Mouse (Mus musculus) heart, embryonic 12.5 days (tissue): ENCODE data around the gene Plk1. TPM values are rescaled to one million over a fixed set of nuclear protein-coding genes. Genes with fewer than 3 reads are reported as not detected.

Experiments used
- ATAC-seq: fragments of 200-750 bp; cut with Nextera tagmentation; 2 replicates; pipeline ENCODE4 v1.8.0; 2017; ENCODE audit warnings: moderate TSS enrichment, moderate library complexity; ENCODE audit not compliant: insufficient number of reproducible peaks, low FRiP score
- H3K27ac ChIP-seq: fragments of 300-500 bp; sonication (generic); 2 replicates; pipeline ENCODE4 v1.5.1; 2016; ENCODE audit warnings: mild to moderate bottlenecking, moderate library complexity; ENCODE audit not compliant: poor library complexity, severe bottlenecking
- H3K27me3 ChIP-seq: fragments of 300-500 bp; sonication (generic); replicated peaks from 2 replicates; pipeline ENCODE4 v1.6.1; 2016; ENCODE audit warnings: mild to moderate bottlenecking, moderate library complexity
- H3K36me3 ChIP-seq: fragments of 300-500 bp; sonication (generic); 2 replicates; pipeline ENCODE4 v1.6.1; 2016; ENCODE audit warnings: mild to moderate bottlenecking, moderate library complexity
- H3K4me1 ChIP-seq: fragments of 300-500 bp; sonication (generic); replicated peaks from 2 replicates; pipeline ENCODE4 v1.6.1; 2016; ENCODE audit warnings: mild to moderate bottlenecking
- H3K4me2 ChIP-seq: fragments of 300-500 bp; sonication (generic); 2 replicates; pipeline ENCODE4 v1.6.1; 2016; ENCODE audit warnings: mild to moderate bottlenecking, moderate library complexity
- H3K4me3 ChIP-seq: fragments of 300-500 bp; sonication (generic); 2 replicates; pipeline ENCODE4 v1.5.1; 2016; ENCODE audit warnings: mild to moderate bottlenecking
- H3K9ac ChIP-seq: fragments of 300-500 bp; sonication (generic); 2 replicates; pipeline ENCODE4 v1.6.1; 2016; ENCODE audit warnings: mild to moderate bottlenecking, moderate library complexity
- H3K9me3 ChIP-seq: fragments of 300-500 bp; sonication (generic); replicated peaks from 2 replicates; pipeline ENCODE4 v1.6.1; 2016; ENCODE audit warnings: mild to moderate bottlenecking, moderate library complexity
- WGBS: fragments of 180-500 bp; shearing (Covaris S2); methylation state at CpG from one replicate; pipeline ENCODE4 v1.1.7; 2016; 5-methylcytosine and 5-hydroxymethylcytosine counted together
- polyA plus RNA-seq: library from polyadenylated mRNA; unstranded; fragments of >200 nt; fragmentation: Nextera tagmentation; extraction: Ambion mirVana; gene quantifications from 2 replicates; pipeline ENCODE4 v1.2.1, GENCODE M21; 2016

Plk1 gene
- polyA plus RNA-seq, 1 experiment from 2014 or later, result 103 TPM

GRCm38 (mm10) chr7:122152473-122152872 is 6.8 kb upstream of the Plk1 start:
- ATAC-seq, result no peak
- WGBS, result 80% methylated on average over 4 of the region's 4 CpGs
- H3K9me3 ChIP-seq, result no peaks in the 10 kb centered on the region

GRCm38 (mm10) chr7:122158488-122158887 is 751 bp upstream of the Plk1 start:
- 5% methylated on average over 13 of the region's 13 CpGs for WGBS
- ATAC-seq, result no peak

More at GRCm38 (mm10) chr7:122152473-122152872, 6.8 kb upstream of the Plk1 start:
- Histone ChIP-seq H3K4me3 (no peak overlapping the region), H3K27ac (no peak overlapping the region), H3K4me2 (no peak overlapping the region), H3K36me3 (peaks cover 27% of the 10 kb centered on the region), H3K27me3 (no peaks in the 10 kb centered on the region), H3K9ac (no peak overlapping the region), H3K4me1 (peaks cover 3% of the 10 kb centered on the region)

DNA sequence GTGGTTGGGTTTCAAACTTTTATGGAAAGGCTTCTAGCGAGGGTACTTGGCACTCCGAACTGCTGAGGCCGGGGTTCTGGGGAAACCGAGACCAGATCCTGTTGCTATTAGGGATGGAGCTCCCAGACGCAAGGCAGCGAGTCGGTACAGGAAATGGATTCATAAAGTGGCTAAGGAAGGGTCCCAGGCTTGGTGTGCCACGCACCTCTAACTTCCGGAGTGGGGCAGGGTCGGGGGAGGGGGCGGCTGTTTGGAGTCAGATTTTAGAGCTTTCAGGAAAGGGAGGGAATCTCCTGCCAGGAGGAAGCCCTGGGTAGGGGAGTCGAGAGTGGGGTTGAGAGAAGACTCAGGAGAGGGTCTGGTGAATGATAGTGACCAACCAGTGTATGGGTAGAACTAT is 798 bp downstream of the Plk1 start:
- under 1% methylated on average over 12 of the region's 12 CpGs for WGBS
- H3K4me1 ChIP-seq, result peaks cover 35% of the 10 kb centered on the region
- H3K27me3 ChIP-seq, result no peaks in the 10 kb centered on the region
- ATAC-seq, result no peak
- peak overlapping the region; percentile 80 for H3K4me3 ChIP-seq
- H3K9me3 ChIP-seq, result no peaks in the 10 kb centered on the region
- peak overlapping the region; percentile 61; the same call in 1 of the 2 replicates for H3K27ac ChIP-seq
- H3K36me3 ChIP-seq, result peaks cover 40% of the 10 kb centered on the region
- peak overlapping the region; percentile 77 for H3K9ac ChIP-seq
- H3K4me2 ChIP-seq, result peak overlapping the region; percentile 93

More at GRCm38 (mm10) chr7:122158488-122158887, 751 bp upstream of the Plk1 start:
- peak overlapping the region; percentile 93 for H3K4me2 ChIP-seq
- H3K4me1 ChIP-seq, result peaks cover 35% of the 10 kb centered on the region
- H3K27ac ChIP-seq, result peak overlapping the region; percentile 65
- H3K9me3 ChIP-seq, result no peaks in the 10 kb centered on the region
- H3K27me3 ChIP-seq, result no peaks in the 10 kb centered on the region
- peaks cover 24% of the 10 kb centered on the region for H3K36me3 ChIP-seq
- peak overlapping the region; percentile 81 for H3K9ac ChIP-seq
- peak overlapping the region; percentile 80 for H3K4me3 ChIP-seq

DNA sequence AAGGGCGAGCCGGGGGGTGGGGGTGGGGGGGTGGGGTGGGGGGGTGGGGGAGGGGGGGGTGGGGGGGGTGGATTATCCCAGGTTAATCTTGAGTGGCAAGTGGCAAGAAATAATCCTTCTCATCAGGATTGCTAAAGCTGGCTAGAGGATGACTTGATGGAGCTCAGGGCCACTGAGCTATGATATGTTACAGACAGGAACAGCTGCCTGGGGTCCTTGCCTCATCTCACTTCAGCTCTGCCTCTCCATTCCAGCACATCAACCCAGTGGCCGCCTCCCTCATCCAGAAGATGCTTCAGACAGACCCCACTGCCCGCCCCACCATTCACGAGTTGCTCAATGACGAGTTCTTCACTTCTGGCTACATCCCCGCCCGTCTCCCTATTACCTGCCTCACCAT is 4.5 kb downstream of the Plk1 start:
- Histone ChIP-seq H3K4me2 (no peak overlapping the region), H3K36me3 (peaks cover 74% of the 10 kb centered on the region), H3K4me1 (peaks cover 24% of the 10 kb centered on the region), H3K27me3 (no peaks in the 10 kb centered on the region), H3K4me3 (no peak overlapping the region), H3K9me3 (no peaks in the 10 kb centered on the region), H3K9ac (no peak overlapping the region), H3K27ac (no peak overlapping the region)
- WGBS, result 91% methylated on average over 7 of the region's 8 CpGs
- ATAC-seq, result no peak

DNA sequence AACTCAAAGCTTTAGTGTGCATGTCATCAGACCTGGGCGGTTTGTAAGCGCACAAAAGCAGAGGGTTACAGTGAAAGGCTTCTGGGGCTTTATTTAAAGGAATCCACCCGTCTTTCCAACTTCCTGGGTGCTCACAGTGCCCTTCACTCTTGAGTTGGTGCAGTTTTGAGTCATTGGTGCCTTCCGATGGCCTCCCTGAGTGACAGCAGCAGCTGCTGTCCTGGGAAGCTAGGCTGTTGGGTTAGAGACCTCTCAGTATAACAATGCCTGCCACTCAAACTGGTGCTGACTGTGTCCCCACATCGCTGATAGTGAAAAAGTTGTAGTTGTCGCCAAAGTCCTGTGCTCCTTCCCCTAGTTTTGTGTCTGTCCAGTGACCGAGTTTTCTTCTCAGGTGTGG is 8.0 kb downstream of the Plk1 start:
- WGBS, result 93% methylated on average over 7 of the region's 7 CpGs
- ATAC-seq, result no peak
- no peak overlapping the region for H3K9ac ChIP-seq
- H3K27me3 ChIP-seq, result no peaks in the 10 kb centered on the region
- H3K4me2 ChIP-seq, result no peak overlapping the region
- no peaks in the 10 kb centered on the region for H3K9me3 ChIP-seq
- no peaks in the 10 kb centered on the region for H3K4me1 ChIP-seq
- no peak overlapping the region for H3K27ac ChIP-seq
- no peak overlapping the region for H3K4me3 ChIP-seq
- peaks cover 84% of the 10 kb centered on the region for H3K36me3 ChIP-seq

DNA sequence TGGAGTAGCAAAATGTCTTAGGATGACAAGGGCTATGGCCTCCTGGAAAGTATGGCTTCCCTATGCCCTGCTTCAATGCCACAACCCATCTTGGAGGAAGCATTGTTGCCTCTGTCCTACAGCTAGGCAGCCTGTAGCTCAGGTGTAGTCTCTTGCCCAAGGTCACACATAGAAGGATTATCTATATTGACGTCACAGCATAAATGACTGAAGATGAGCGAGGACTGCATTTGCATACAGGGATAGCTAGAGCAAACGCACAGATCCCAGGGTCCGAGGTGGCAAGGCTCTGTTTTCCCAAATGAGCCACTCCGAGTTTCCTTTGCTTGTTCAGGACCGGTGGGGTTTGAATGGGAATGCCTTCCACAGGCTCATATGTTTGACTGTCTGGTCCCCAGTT is 11.5 kb downstream of the Plk1 start:
- Histone ChIP-seq H3K4me1 (no peaks in the 10 kb centered on the region), H3K27ac (no peak overlapping the region), H3K36me3 (peaks cover 49% of the 10 kb centered on the region), H3K4me2 (no peak overlapping the region), H3K27me3 (no peaks in the 10 kb centered on the region), H3K9me3 (no peaks in the 10 kb centered on the region), H3K9ac (no peak overlapping the region), H3K4me3 (no peak overlapping the region)
- no peak for ATAC-seq
- 83% methylated on average over 6 of the region's 6 CpGs for WGBS

GRCm38 (mm10) chr7:122171613-122172012 is 12.4 kb downstream of the Plk1 start:
- H3K9ac ChIP-seq, result no peak overlapping the region
- no peaks in the 10 kb centered on the region for H3K27me3 ChIP-seq
- WGBS, result 77% methylated on average over 10 of the region's 10 CpGs
- no peaks in the 10 kb centered on the region for H3K9me3 ChIP-seq
- H3K4me3 ChIP-seq, result no peak overlapping the region
- ATAC-seq, result no peak
- peaks cover 40% of the 10 kb centered on the region for H3K36me3 ChIP-seq
- H3K4me1 ChIP-seq, result no peaks in the 10 kb centered on the region
- no peak overlapping the region for H3K27ac ChIP-seq
- no peak overlapping the region for H3K4me2 ChIP-seq

DNA sequence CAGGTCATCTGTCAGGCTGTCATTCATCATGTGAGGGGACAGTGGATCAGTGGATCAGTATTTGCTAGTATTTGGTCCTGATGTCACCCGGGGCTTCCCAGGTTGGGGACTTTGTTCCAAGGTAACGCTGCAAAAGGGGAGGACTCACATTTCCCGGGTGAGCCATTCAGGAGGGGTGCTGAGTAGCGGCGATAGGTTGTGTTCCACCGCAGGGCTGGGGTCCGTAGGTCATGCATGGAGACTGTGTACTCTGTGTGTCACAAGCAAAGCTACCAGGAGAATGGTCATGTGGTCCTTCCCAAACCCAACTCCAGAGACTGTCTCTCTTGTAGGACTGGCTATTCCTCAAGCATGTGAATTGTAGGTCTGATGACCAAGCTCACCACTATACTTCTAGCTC is 21.5 kb downstream of the Plk1 start:
- Histone ChIP-seq H3K9ac (no peak overlapping the region), H3K27ac (no peak overlapping the region), H3K4me3 (no peak overlapping the region), H3K36me3 (no peaks in the 10 kb centered on the region), H3K4me1 (0 out of 2 replicates have a peak, but pooled peaks cover 2% of the 10 kb centered on the region), H3K4me2 (no peak overlapping the region), H3K27me3 (peaks cover 10% of the 10 kb centered on the region), H3K9me3 (no peaks in the 10 kb centered on the region)
- ATAC-seq, result no peak
- 80% methylated on average over 7 of the region's 7 CpGs for WGBS

GRCm38 (mm10) chr7:122184569-122184968 is 25.3 kb downstream of the Plk1 start:
- Histone ChIP-seq H3K9me3 (no peaks in the 10 kb centered on the region), H3K4me3 (no peak overlapping the region), H3K4me2 (no peak overlapping the region), H3K27me3 (peaks cover 10% of the 10 kb centered on the region), H3K36me3 (no peaks in the 10 kb centered on the region), H3K9ac (no peak overlapping the region), H3K27ac (no peak overlapping the region), H3K4me1 (0 out of 2 replicates have a peak, but pooled peaks cover 4% of the 10 kb centered on the region)
- whole genome bisulfite sequencing, result 68% methylated on average over 5 of the region's 5 CpGs
- no peak for ATAC-seq

GRCm38 (mm10) chr7:122186043-122186442 is 26.8 kb downstream of the Plk1 start, which contains the start of gene Ern2:
Ern2 (minus strand) TSS chr7:122186207.
- no peak within 1 kb of the TSS for H3K9ac ChIP-seq
- no peaks in the 10 kb centered on the region for H3K36me3 ChIP-seq
- no peak for ATAC-seq
- no peaks in the 10 kb centered on the region for H3K9me3 ChIP-seq
- H3K27ac ChIP-seq, result no peak within 1 kb of the TSS
- 0 out of 2 replicates have a peak, but pooled peaks cover 4% of the 10 kb centered on the region for H3K4me1 ChIP-seq
- peaks cover 10% of the 10 kb centered on the region for H3K27me3 ChIP-seq
- H3K4me3 ChIP-seq, result no peak within 1 kb of the TSS
- H3K4me2 ChIP-seq, result peak within 1 kb of the TSS; percentile 40
- WGBS, result 25% methylated on average over 15 of the region's 17 CpGs

DNA sequence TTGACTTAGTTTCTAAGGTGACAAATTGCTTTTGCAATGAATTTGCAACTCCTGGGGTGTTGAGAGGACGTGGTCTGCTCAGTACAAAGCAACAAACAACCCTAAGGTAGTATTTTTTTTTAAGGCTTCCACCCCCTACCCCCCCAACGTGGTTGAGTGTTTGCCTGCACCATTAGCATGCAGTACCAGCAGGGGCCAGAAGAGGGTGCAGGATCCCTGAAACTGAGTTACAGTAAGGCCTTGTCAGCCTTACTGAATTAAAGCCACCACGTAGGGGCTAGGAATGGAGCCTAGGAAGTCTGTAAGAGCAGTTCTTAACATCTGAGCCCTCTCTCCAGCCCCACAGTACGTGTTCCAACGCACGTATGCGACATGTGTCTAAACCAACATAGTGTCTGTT is 30.2 kb downstream of the Plk1 start:
- Histone ChIP-seq H3K36me3 (no peaks in the 10 kb centered on the region), H3K27me3 (peaks cover 4% of the 10 kb centered on the region), H3K4me2 (no peak overlapping the region), H3K9ac (no peak overlapping the region), H3K9me3 (no peaks in the 10 kb centered on the region; the same call in 1 of the 2 replicates), H3K27ac (no peak overlapping the region), H3K4me3 (no peak overlapping the region), H3K4me1 (0 out of 2 replicates have a peak, but pooled peaks cover 4% of the 10 kb centered on the region)
- WGBS, result 30% methylated on average over 7 of the region's 7 CpGs
- ATAC-seq, result no peak

DNA sequence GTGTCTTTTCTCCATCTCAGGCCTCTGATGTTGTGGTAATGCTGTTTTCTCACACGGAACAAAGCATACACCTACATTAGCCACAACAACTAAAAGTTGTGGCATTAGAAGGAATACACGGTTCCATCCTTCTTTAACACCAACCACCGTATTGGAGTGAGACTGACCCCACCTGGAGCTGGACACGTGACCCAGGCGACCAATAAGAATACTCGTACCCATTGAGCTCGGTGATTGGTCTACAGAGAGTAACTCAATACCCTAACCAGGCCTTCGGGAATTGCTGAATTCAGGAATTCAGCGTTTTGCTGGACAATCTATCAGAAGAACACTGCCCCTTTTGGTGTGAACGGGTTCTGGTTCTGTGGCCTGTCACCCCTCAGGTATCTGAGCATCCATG is 31.9 kb downstream of the Plk1 start:
- no peaks in the 10 kb centered on the region; the same call in 1 of the 2 replicates for H3K27me3 ChIP-seq
- H3K27ac ChIP-seq, result no peak overlapping the region
- H3K4me2 ChIP-seq, result no peak overlapping the region
- no peak overlapping the region for H3K9ac ChIP-seq
- 57% methylated on average over 10 of the region's 10 CpGs for WGBS
- H3K9me3 ChIP-seq, result peaks cover 6% of the 10 kb centered on the region; the same call in 1 of the 2 replicates
- H3K4me1 ChIP-seq, result no peaks in the 10 kb centered on the region
- no peaks in the 10 kb centered on the region for H3K36me3 ChIP-seq
- no peak overlapping the region for H3K4me3 ChIP-seq
- no peak for ATAC-seq
